Mouse (Mus musculus) Muller cell, postnatal 12 days (primary cell): ENCODE results near the gene Ppef1.
A peak's percentile ranks its signal among the peaks of the same experiment; 100 is the strongest.

ENCODE experiments used
- DNase-seq: peaks from one replicate; pipeline ENCODE4 v3.0.0-alpha.2; 2015; ENCODE audit errors: inconsistent ontology term

Ppef1 gene

GRCm38 (mm10) chrX:160598562-160599458, 136.8 kb downstream of the Ppef1 start:
- DNase-seq = peak; percentile 74

GRCm38 (mm10) chrX:160598055-160598454, 137.5 kb downstream of the Ppef1 start:
- no peak for DNase-seq

- DNase-seq = no peak
Measured at GRCm38 (mm10) chrX:160592933-160593332, 142.6 kb downstream of the Ppef1 start.

- DNase-seq = no peak
Measured at GRCm38 (mm10) chrX:160590147-160590546, 145.4 kb downstream of the Ppef1 start.

GRCm38 (mm10) chrX:160588523-160588922, 147.0 kb downstream of the Ppef1 start:
- no peak for DNase-seq

- no peak for DNase-seq
Measured at GRCm38 (mm10) chrX:160585110-160585509, 150.5 kb downstream of the Ppef1 start.

GRCm38 (mm10) chrX:160584148-160584838, 151.3 kb downstream of the Ppef1 start:
- no peak for DNase-seq

- DNase-seq = no peak
Measured at GRCm38 (mm10) chrX:160583589-160583988, 152.0 kb downstream of the Ppef1 start.
